9 mouse cellular contexts compared by ENCODE assay signal in genomic region chr17:78246634-78247383, GRCm38 (mm10). TPM values are rescaled to one million over a fixed set of nuclear protein-coding genes. Genes with fewer than 3 reads are reported as not detected.
DNase-seq lines count a peak whose midpoint lies in the region; ATAC-seq and TF ChIP-seq lines count a peak whose summit lies in the region.
"Had no signal": no experiment of that assay in that cellular context is flagged by ENCODE, and none has a peak within 500 bp of the region (broad histone marks: within the 10 kb centered on the region; RNA-seq: fewer than 3 reads in every experiment).

No protein-coding gene starts in this region.

- no peaks in the 10 kb centered on the region for H3K9me3 ChIP-seq in forebrain, embryonic 13.5 days (replicated peaks)
- no peaks in the 10 kb centered on the region for H3K9me3 ChIP-seq in forebrain, postnatal 0 days (ENCODE audit: low read length)
- no peaks in the 10 kb centered on the region for H3K9me3 ChIP-seq in neural tube, embryonic 13.5 days
- H3K9me3 ChIP-seq in liver, embryonic 13.5 days (replicated peaks) = no peaks in the 10 kb centered on the region
- H3K9me3 ChIP-seq in stomach, embryonic 16.5 days (replicated peaks; ENCODE audit: control insufficient read depth, low read length) = no peaks in the 10 kb centered on the region
- H3K9me3 ChIP-seq in intestine, embryonic 16.5 days (ENCODE audit: control insufficient read depth, low read length) = no peaks in the 10 kb centered on the region

- no peak overlapping the region; the same call in 1 of the 2 replicates for H3K27ac ChIP-seq in forebrain, embryonic 13.5 days
- no peak overlapping the region for H3K27ac ChIP-seq in forebrain, postnatal 0 days (ENCODE audit: low read depth, low read length)
- H3K27ac ChIP-seq in neural tube, embryonic 13.5 days (replicated peaks) = peak overlapping the region; percentile 28; the same call in 1 of the 2 replicates
- H3K27ac ChIP-seq in liver, embryonic 13.5 days = peak overlapping the region; percentile 51
- peak overlapping the region; percentile 12; the same call in 1 of the 2 replicates for H3K27ac ChIP-seq in stomach, embryonic 16.5 days (ENCODE audit: low read length)
- no peak overlapping the region for H3K27ac ChIP-seq in intestine, embryonic 16.5 days (ENCODE audit: low read length)

- DNase-seq in forebrain, postnatal 0 days = no peak
- no peak for DNase-seq in neural tube, embryonic 10.5 days (ENCODE audit: extremely low spot score, low spot score)
- no peak for DNase-seq in liver, embryonic 13.5 days
- DNase-seq in adrenal gland, postnatal 10 days = no peak
- DNase-seq: layer of hippocampus, adult 9-11 months had no signal

- no peak for TF ChIP-seq CTCF in forebrain, postnatal 0 days (IDR thresholded peaks at IDR 0.05; ENCODE audit: low read depth)

- no peak overlapping the region for H3K9ac ChIP-seq in forebrain, embryonic 13.5 days
- H3K9ac ChIP-seq in forebrain, postnatal 0 days = no peak overlapping the region
- no peak overlapping the region for H3K9ac ChIP-seq in neural tube, embryonic 13.5 days
- H3K9ac ChIP-seq in liver, embryonic 13.5 days = no peak overlapping the region
- no peak overlapping the region for H3K9ac ChIP-seq in stomach, embryonic 16.5 days (ENCODE audit: low read length)
- H3K9ac ChIP-seq in intestine, embryonic 16.5 days (ENCODE audit: low read depth, low read length) = no peak overlapping the region

- 0 out of 2 replicates have a peak, but pooled peaks have one; percentile 43 for ATAC-seq in forebrain, embryonic 13.5 days
- ATAC-seq in forebrain, postnatal 0 days = no peak
- no peak for ATAC-seq in neural tube, embryonic 13.5 days (ENCODE audit: low read depth)
- ATAC-seq in liver, embryonic 13.5 days (ENCODE audit: low read depth) = peak; percentile 59
- no peak for ATAC-seq in stomach, embryonic 16.5 days (ENCODE audit: insufficient read depth, low FRiP score)
- ATAC-seq in intestine, embryonic 16.5 days = no peak

- H3K36me3 ChIP-seq in forebrain, embryonic 13.5 days (ENCODE audit: poor library complexity, severe bottlenecking) = no peaks in the 10 kb centered on the region
- no peaks in the 10 kb centered on the region for H3K36me3 ChIP-seq in forebrain, postnatal 0 days (ENCODE audit: insufficient read depth)
- no peaks in the 10 kb centered on the region for H3K36me3 ChIP-seq in neural tube, embryonic 13.5 days
- no peaks in the 10 kb centered on the region for H3K36me3 ChIP-seq in liver, embryonic 13.5 days
- H3K36me3 ChIP-seq in stomach, embryonic 16.5 days (ENCODE audit: control insufficient read depth, insufficient read depth, low read length) = no peaks in the 10 kb centered on the region
- H3K36me3 ChIP-seq in intestine, embryonic 16.5 days (ENCODE audit: control insufficient read depth, insufficient read depth, low read length) = no peaks in the 10 kb centered on the region

- no peaks in the 10 kb centered on the region for H3K27me3 ChIP-seq in forebrain, embryonic 13.5 days
- no peaks in the 10 kb centered on the region for H3K27me3 ChIP-seq in forebrain, postnatal 0 days (ENCODE audit: insufficient read depth, low read length)
- H3K27me3 ChIP-seq in neural tube, embryonic 13.5 days = no peaks in the 10 kb centered on the region
- H3K27me3 ChIP-seq in liver, embryonic 13.5 days = no peaks in the 10 kb centered on the region
- H3K27me3 ChIP-seq in stomach, embryonic 16.5 days (ENCODE audit: control insufficient read depth, insufficient read depth, low read length) = no peaks in the 10 kb centered on the region
- no peaks in the 10 kb centered on the region for H3K27me3 ChIP-seq in intestine, embryonic 16.5 days (replicated peaks; ENCODE audit: control insufficient read depth, insufficient read depth, low read length)

- H3K4me1 ChIP-seq in forebrain, embryonic 13.5 days = peaks cover 17% of the 10 kb centered on the region; the same call in 1 of the 2 replicates
- no peaks in the 10 kb centered on the region for H3K4me1 ChIP-seq in forebrain, postnatal 0 days (ENCODE audit: insufficient read depth)
- peaks cover 61% of the 10 kb centered on the region for H3K4me1 ChIP-seq in neural tube, embryonic 13.5 days (replicated peaks)
- peaks cover 53% of the 10 kb centered on the region for H3K4me1 ChIP-seq in liver, embryonic 13.5 days (replicated peaks)
- H3K4me1 ChIP-seq in stomach, embryonic 16.5 days (ENCODE audit: control insufficient read depth, insufficient read depth, low read length) = peaks cover 32% of the 10 kb centered on the region
- peaks cover 25% of the 10 kb centered on the region for H3K4me1 ChIP-seq in intestine, embryonic 16.5 days (ENCODE audit: control insufficient read depth, insufficient read depth, low read length)

- no peak overlapping the region for H3K4me3 ChIP-seq in forebrain, embryonic 13.5 days
- no peak overlapping the region for H3K4me3 ChIP-seq in forebrain, postnatal 0 days (ENCODE audit: low read depth, low read length)
- no peak overlapping the region for H3K4me3 ChIP-seq in neural tube, embryonic 13.5 days
- H3K4me3 ChIP-seq in liver, embryonic 13.5 days (replicated peaks) = no peak overlapping the region
- no peak overlapping the region for H3K4me3 ChIP-seq in stomach, embryonic 16.5 days (replicated peaks; ENCODE audit: low read length)
- no peak overlapping the region for H3K4me3 ChIP-seq in intestine, embryonic 16.5 days (ENCODE audit: low read length)

- 38% methylated on average over 11 of the region's 11 CpGs for WGBS in forebrain, embryonic 13.5 days
- WGBS in forebrain, postnatal 0 days = 41% methylated on average over 11 of the region's 11 CpGs
- 54% methylated on average over 11 of the region's 11 CpGs for WGBS in neural tube, embryonic 13.5 days
- WGBS in liver, embryonic 13.5 days (ENCODE audit: insufficient replicate concordance) = 39% methylated on average over 11 of the region's 11 CpGs
- 65% methylated on average over 11 of the region's 11 CpGs for WGBS in stomach, embryonic 16.5 days
- WGBS in intestine, embryonic 16.5 days = 65% methylated on average over 11 of the region's 11 CpGs

- no peak overlapping the region for H3K4me2 ChIP-seq in forebrain, embryonic 13.5 days
- no peak overlapping the region for H3K4me2 ChIP-seq in forebrain, postnatal 0 days (ENCODE audit: low read depth)
- H3K4me2 ChIP-seq in neural tube, embryonic 13.5 days = no peak overlapping the region
- no peak overlapping the region for H3K4me2 ChIP-seq in liver, embryonic 13.5 days
- no peak overlapping the region for H3K4me2 ChIP-seq in stomach, embryonic 16.5 days (ENCODE audit: low read depth, low read length)
- H3K4me2 ChIP-seq in intestine, embryonic 16.5 days (ENCODE audit: low read depth, low read length) = no peak overlapping the region

RNA-seq across cellular contexts. Expression of gene Crim1, which starts 46.8 kb away (rescaled TPM):
- 3.6 and 3.8 TPM in 2 replicates for polyA plus RNA-seq in forebrain, embryonic 13.5 days (2015; fragmentation: Nextera tagmentation; extraction: Ambion mirVana)
- total RNA-seq in forebrain, postnatal 0 days (2014; rRNA removed) = 55.9 and 88.9 TPM in 2 replicates
- polyA plus RNA-seq in forebrain, postnatal 0 days (2015; fragmentation: Nextera tagmentation; extraction: Ambion mirVana) = 7.1 and 14.1 TPM in 2 replicates
- 12.4 and 13.1 TPM in 2 replicates for polyA plus RNA-seq in neural tube, embryonic 13.5 days (2015; fragmentation: Nextera tagmentation; extraction: Ambion mirVana)
- polyA plus RNA-seq in liver, embryonic 13.5 days (2015; fragmentation: Nextera tagmentation; extraction: Ambion mirVana) = 0.56 and 0.82 TPM in 2 replicates
- polyA plus RNA-seq in stomach, embryonic 16.5 days (2015; fragmentation: Nextera tagmentation; extraction: Ambion mirVana) = 3.5 and 3.9 TPM in 2 replicates
- total RNA-seq in adrenal gland, postnatal 10 days (2021) = 10 to 100 TPM; 28.1 to 31.4 TPM
- 3.9 and 4.0 TPM in 2 replicates for polyA plus RNA-seq in intestine, embryonic 16.5 days (2015; fragmentation: Nextera tagmentation; extraction: Ambion mirVana)

Comparison
In these comparisons a context has a peak if more than half of its experiments do, and no peak if none do; other contexts are left out.
1. ATAC-seq: peak in forebrain, embryonic 13.5 days (single experiment) and liver, embryonic 13.5 days (single experiment); none in forebrain, postnatal 0 days (single experiment), neural tube, embryonic 13.5 days (single experiment), stomach, embryonic 16.5 days (single experiment) and intestine, embryonic 16.5 days (single experiment).
2. H3K27ac ChIP-seq: peak in neural tube, embryonic 13.5 days (single experiment), liver, embryonic 13.5 days (single experiment) and stomach, embryonic 16.5 days (single experiment); none in forebrain, embryonic 13.5 days (single experiment), forebrain, postnatal 0 days (single experiment) and intestine, embryonic 16.5 days (single experiment).